Mouse (Mus musculus) layer of hippocampus, adult 18-20 months (tissue): ENCODE measurements around the gene Il33. TPM values are rescaled to one million over a fixed set of nuclear protein-coding genes. Genes with fewer than 3 reads are reported as not detected.
A peak's percentile ranks its signal among the peaks of the same experiment; 100 is the strongest.

ENCODE experiments used
- DNase-seq, 2 experiments: peaks; one replicate each; pipeline ENCODE4 v3.0.0; 2022; ENCODE audit warnings: low spot score in 2 of 2
- long read RNA-seq: library from polyadenylated mRNA; stranded (forward); transcript quantifications from one replicate; pipeline ENCODE4 v2.0.0, GENCODE M21; 2021
- total RNA-seq, 2 experiments: library from RNA; stranded (reverse); gene quantifications; 2 replicates each; pipeline ENCODE4 v1.2.3; 2021

Il33 gene
- 10 to 100 TPM; 78.2 to 91.3 TPM for total RNA-seq
- long read RNA-seq, transcript Il33-202 (8 exons, 2,537 nt): major isoform, 113 of 146 reads
- long read RNA-seq, transcript Il33-201 (8 exons, 2,544 nt): minor isoform, 5 of 146 reads
- long read RNA-seq, partial matches to known transcripts: 2 of 146 reads
- long read RNA-seq, other reads (novel, unspliced or antisense): 26 of 146 reads

DNA sequence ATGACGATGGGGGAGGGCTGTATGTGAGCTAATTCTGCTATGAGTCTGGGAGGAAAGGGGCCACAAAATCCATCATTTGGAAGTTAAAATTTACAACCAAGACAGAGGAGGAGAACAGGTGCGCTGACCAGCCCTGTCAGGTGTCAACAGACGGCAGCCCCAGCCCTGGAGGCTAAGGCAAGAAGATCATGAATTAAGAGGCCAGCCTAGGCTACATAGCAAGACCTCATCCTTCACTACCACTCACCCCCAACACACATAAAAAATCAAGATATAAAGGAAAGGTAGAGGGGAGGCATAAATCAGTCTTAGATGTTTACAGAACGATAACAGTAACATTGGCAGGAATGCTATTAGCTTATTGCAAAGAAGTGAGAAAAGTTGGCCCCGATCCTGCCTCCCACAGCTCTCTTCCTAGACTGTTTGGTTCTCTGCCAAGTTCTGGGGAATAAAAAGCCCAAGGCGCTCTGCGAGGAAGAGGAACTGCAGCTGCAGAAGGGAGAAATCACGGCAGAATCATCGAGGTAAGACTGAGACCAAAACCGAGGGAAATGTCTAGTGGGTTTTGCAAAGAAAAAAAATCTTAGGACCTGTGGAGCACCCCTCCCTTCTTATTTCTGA is at the start of gene Il33:
Il33 (plus strand) TSS at position 477 of the 621 bp plus-strand sequence.
- peak; percentile 45 to 80 for DNase-seq

DNA sequence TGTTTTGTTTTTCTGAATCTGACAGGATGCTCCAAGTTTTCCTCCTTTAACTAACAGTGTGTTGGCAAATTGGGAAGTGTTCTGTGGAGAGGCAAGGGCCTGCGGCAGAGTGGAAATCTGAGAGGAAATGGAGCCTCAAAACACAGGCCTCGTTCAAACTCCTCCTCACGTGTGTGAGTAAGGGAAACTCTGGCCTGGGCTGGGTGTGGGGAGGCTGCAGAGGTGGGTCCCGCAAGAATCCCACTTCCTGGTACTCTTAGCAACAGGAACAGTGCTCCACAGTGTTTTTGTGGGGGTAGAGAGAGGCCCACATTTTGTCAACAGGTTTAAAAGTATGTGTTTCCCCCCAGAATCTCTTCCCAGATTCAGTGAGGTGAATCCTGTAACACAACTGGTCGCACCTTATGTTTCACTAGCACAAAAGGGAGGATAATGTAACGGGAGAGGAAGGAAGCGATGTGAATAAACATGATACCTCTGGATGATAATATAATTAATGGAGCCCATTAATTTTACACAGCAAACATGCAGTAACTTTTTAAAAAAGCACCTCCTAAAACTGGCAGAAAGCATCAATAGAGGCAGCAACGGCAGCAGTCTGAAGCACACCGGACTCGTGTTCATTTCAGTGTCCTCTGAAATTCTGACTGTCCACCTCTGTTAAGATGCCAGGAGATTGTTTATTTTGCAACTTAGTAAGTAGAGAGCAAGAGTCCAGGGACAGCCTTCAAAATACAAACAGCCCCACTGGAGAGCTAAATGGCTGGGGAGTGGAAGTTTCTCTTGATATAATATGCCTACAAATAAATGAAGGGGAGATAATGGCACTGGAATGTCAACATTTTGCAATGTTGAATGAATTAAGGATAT is 47.3 kb upstream of the Il33 start:
- DNase-seq: no peak

- no peak for DNase-seq
Observed at GRCm38 (mm10) chr19:29878896-29879504, 45.9 kb upstream of the Il33 start.

DNA sequence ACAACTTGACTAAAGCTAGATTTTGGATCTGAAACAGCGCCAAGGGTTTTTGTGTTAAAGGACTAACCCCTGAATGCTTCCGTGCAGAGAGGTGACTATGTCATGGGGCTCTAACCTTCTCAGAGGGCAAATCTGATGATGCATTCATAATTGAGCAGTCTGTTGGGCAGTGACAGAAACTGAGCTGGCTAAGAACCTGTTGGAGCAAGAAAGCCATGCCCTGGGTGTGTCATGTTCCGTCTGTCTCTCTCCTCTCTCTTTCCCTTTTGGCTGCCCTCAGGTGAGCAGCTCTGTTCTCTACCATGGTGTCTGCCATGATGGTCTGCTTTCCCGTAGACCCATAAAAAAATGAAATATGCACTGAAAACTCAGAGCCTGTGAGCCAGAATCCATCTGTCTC is 44.0 kb upstream of the Il33 start:
- DNase-seq: no peak

DNA sequence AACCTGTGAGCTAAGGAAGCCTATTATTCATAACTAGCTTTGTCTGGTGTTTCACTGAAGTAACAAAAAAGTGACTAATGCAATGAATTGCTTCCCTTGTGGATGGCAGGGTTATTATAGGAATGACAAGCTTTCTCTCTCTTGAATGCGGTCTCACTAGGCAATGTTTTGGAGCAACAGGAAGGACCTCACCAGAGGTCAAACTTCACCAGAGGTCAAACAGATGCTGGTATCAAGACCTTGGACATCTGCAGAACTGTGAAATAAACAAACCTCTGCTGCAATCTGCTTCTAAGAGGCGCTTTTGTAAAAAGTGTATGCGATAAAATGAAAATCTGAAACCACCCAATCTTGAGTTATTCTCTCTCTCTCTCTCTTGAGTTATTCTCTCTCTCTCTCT is 42.2 kb upstream of the Il33 start:
- no peak for DNase-seq

DNA sequence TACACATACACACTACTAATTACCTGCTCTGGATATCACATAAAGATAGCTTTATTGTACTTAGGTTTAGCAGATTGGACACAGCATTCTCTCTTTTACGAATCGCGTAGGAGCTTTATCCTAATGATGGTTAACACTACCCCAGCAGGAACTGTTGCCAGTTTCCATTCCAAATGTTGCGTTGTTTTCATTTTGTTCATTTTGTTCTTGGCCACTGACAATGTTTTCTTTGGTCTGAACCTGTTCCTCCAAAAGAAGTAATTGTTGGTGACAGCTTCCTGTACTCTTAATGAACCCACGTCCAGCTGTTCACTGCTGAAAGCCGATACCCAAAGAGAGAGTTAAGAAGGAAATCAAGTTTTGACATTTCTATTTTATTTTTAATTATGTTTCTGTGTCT is 39.4 kb upstream of the Il33 start:
- DNase-seq: peak; percentile 11 to 55

DNA sequence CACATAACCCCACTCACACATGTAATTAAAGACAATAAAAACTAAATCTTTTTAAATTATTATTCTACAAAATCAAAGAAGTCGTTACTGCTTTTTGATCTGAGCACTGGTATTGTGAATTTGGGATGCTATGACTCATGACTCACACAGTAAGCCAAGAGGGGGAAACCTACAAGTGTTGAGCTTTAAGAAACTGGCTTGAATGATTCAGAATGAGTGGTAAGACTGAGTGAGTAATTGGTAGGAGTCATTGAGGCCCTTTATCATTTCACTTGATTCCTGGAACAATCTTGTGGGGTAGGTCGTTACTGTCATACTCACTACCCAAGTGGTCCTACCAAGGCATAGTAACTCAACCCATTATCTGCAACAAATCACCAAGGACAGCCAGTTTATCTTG is 37.4 kb upstream of the Il33 start:
- no peak for DNase-seq

- no peak for DNase-seq
Observed at GRCm38 (mm10) chr19:29888946-29889345, 36.0 kb upstream of the Il33 start.

DNA sequence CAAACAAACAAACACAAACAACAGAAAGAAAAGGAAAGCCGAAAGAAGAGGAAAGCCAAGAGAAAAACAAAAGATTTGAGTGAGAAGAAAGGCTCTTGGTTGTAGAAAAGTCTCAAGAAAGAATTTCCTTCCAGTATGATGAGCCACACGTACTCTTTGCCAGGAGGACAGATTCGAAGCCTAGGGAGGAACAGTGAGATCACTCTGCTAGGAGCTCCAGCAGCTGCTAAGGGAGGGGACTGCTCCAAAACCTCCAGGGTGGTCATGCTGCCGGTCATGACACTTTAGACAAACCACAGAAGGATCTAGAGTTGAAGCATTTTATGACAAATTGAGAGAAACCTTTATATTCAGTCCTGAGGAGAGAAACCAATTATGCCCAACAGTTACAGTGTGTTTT is 32.9 kb upstream of the Il33 start:
- no peak for DNase-seq

DNA sequence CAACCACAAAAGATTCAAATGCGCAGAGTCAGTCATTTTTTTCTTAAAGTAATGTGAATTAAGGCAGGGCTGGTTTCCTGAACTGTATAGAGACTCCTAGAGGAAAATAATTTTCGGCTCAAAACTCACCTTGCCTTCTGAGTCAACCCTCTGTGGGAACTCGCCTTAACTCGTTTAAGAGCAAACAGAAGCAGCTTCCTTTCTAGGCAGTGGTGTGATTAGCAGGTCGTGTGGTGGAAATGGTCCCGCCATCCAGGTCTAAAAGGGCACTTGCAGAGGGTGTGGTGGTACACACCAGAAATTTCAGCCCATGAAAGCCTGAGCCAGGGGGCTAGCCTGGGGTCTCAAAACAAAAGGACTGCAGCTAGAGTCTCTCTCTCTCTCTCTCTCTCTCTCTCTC is 32.1 kb upstream of the Il33 start:
- DNase-seq: no peak

- DNase-seq: no peak
Observed at GRCm38 (mm10) chr19:29893718-29894273, 31.1 kb upstream of the Il33 start.

- peak in 1 of 2 experiments; percentile 25 for DNase-seq
Observed at GRCm38 (mm10) chr19:29894381-29894780, 30.5 kb upstream of the Il33 start.

GRCm38 (mm10) chr19:29895047-29895446 is 29.9 kb upstream of the Il33 start:
- no peak for DNase-seq

DNA sequence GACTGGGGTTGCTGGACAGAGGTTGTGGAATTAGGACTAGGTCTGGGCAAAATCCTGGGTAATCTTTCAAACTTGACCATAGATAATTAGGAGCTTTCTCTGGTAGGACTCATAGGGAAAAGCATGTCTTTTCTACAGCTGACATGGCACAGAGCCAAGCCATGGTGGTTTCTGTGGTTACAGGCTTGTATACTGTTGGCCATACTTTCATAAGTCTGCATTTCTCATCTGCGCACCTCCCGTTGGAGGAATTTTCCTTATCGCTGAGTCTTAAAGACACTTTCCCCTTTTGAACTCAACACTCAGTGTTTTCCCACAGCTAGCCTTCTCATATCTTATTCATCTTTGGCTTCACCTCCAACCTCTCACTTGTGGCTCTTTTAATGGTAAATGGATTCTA is 24.6 kb upstream of the Il33 start:
- DNase-seq: no peak

DNA sequence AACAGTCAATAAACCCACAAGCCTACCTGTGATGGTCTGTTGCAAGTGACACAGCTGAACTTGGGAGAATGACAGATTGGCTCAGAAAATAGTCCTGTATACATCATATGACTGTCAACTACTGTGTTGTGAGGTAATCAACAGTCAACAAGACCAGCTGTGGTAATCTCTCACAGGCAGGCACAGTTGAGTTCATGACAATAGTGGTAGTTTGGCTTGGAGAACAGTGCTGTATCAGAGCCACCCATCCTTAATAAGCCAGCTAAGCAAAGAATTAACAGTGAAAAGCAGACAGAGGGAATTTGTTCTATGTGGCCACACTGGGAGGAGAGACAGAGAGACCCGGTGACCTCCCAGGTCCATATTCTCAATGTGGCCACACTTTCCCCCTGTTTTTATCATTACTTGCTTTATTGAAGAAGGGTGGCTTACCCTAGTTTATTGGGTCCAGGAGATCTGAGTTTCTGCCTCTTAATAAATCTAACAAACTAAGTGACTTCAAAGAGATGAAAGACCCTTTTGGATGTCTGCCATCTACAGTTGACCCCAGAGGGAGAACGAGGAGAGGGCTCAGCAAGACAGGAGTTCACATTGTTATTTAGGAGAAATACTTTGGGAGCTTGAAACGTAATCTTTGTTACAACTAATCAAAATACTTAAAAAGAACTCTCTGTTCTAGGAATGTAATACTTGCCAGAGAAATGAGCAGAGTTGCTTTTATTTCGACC is 22.4 kb upstream of the Il33 start:
- peak in 1 of 2 experiments; percentile 36 for DNase-seq

- no peak for DNase-seq
Observed at GRCm38 (mm10) chr19:29905896-29906295, 19.0 kb upstream of the Il33 start.

DNA sequence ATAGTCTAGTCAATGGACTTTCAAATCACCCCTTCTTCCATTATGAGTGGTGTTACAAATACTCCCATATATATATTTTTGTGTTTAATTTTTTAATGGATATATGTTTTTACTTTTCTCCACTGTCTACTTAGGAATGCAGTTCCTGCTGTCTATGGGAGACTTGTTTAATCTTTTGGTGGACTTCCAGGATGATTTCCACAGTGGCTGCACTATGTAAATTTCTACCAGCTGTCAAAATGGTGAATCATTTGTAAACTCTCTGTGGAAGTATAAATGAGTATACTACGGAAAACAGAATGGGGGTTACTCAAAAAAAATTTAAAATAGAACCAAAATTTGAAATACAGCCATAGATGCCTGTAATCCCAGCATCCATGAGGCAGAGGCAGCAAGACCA is 15.7 kb upstream of the Il33 start:
- no peak for DNase-seq

DNA sequence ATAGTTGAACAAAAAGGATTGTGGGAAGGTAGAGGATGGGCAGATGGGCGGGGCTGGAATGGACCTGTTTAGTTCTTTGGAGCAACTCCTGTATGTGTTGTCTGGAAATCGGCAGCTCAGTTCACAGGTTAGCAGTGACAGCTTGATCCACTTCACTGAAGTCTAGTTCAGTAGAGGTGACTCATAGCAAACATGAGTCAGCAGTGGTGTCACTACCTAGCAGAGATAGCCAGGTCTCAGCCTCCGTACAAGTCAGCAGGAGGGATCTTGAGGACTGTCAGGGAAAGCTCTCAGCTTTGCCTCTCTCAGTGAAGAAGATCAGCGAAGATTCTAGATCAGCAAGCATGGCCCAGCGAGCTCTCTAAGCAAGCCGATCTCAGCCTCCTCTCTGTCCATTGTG is 13.0 kb upstream of the Il33 start:
- no peak for DNase-seq

- no peak for DNase-seq
Observed at GRCm38 (mm10) chr19:29917421-29917820, 7.5 kb upstream of the Il33 start.

GRCm38 (mm10) chr19:29926101-29926755 is 1.3 kb downstream of the Il33 start:
- DNase-seq: no peak
